22 mouse cellular contexts compared by ENCODE assay signal in genomic region chr3:41343431-41343830, GRCm38 (mm10).
"Had no signal": no experiment of that assay in that cellular context is flagged by ENCODE, and none has a peak within 500 bp of the region (broad histone marks: within the 10 kb centered on the region; RNA-seq: fewer than 3 reads in every experiment).

No protein-coding gene starts in this region.

- H3K27me3 ChIP-seq: heart, embryonic 12.5 days; hindbrain, embryonic 13.5 days; hindbrain, embryonic 15.5 days; kidney, embryonic 15.5 days; limb, embryonic 13.5 days; limb, embryonic 15.5 days; liver, embryonic 12.5 days had no signal

- DNase-seq: gastrocnemius, postnatal 14 days; gastrocnemius, postnatal 36 days; heart, adult 18-20 months; heart, postnatal 14 days; heart, postnatal 36 days; kidney, adult 11 months; kidney, adult 2 months; kidney, adult 9 months; kidney, postnatal 14 days; kidney, postnatal 36 days; layer of hippocampus, adult 9-11 months; layer of hippocampus, postnatal 36 days; left cerebral cortex, postnatal 4 days had no signal

- ATAC-seq: hindbrain, postnatal 0 days; intestine, embryonic 16.5 days; liver, embryonic 12.5 days had no signal
